Mouse (Mus musculus) stomach, postnatal 0 days (tissue): ENCODE results near the gene Fas.

ENCODE experiments used
- CTCF ChIP-seq: IDR thresholded peaks from 2 replicates; pipeline ENCODE4 v1.5.1; 2016; ENCODE audit warnings: antibody characterized with exemption, low read depth, mild to moderate bottlenecking, moderate library complexity
- EP300 ChIP-seq: optimal IDR thresholded peaks from 2 replicates; pipeline ENCODE3; 2016; ENCODE audit warnings: antibody characterized with exemption

DNA sequence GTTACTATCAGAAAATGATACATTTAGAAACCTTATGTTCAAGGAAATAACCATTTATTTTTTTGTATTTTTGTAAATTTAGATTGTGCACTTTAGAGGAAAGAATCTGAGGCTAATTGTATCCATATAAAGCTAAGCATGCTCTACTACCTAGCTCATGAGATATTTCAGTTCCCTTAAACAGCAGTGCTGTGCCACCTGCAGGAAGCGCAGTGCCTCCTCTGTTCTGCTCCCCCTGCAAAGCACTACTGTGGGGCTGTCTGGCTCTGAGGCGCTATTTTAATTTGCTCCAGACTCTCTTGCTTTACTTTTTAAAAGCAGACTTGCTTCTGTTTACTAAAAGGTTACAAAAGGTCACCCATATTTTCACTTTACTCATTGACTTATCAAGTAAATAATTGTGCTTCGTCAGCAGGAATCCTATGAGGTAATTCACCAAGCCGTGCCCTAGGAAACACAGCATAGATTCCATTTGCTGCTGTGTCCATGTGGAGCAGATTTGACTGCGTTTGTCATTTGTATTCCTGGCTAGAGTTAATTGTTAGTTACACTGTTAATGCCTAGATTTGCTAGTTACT, 21.8 kb downstream of the Fas start:
- TF ChIP-seq CTCF (peak; percentile 30; the same call in 1 of the 2 replicates), EP300 (no peak)
